Mouse (Mus musculus): ENCODE measurements around the gene A430033K04Rik. TPM values are rescaled to one million over a fixed set of nuclear protein-coding genes. Genes with fewer than 3 reads are reported as not detected.
A peak's percentile ranks its signal among the peaks of the same experiment; 100 is the strongest.

A430033K04Rik gene
- 2.6 and 2.7 TPM in 2 replicates for polyA plus RNA-seq (2015; fragmentation: Nextera tagmentation; extraction: Ambion mirVana)

DNA sequence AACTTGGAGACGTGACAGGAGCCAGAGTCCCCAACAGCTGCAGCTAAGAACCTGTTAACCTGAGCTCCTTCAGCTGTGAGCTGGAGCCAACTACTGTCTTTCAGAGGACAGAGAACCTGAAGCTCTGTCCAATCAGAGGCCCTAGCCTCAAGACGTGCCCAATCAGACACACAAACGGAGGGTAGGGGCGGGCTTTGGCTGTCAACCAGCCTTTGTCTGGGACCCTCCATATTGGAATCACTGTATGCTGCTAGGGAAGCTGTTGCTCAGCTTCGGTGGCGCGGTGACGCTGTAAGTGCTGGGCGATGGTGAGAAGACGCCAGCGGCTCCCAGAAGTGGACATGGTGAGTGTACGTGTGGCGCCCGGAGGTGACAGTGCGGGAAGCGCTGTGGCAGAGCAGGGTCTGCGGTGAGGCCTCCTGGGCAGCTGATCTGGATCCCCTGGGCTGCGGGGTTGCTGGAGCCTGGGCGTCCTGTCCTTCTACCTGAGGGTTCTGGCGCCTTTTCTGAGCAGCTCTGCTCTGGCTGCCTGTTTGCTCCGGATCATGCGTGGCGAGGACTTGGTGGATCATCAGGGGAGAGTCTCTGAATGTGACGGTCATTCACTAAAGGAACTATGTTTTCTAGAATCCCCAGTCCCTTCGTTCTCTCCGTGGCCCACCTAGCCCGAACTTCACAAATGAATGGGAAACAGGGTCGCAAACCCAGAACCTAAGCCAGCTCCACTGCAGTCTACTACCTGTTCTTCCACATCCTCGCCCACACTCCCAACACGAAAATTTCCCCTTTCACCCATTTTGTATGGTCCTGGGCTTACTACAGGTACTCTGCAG, at the start of gene A430033K04Rik:
TSS of gene A430033K04Rik (plus strand) at position 215 of the 833 bp plus-strand sequence.
- peaks cover 5% of the 10 kb centered on the region for H3K4me1 ChIP-seq (ENCODE audit: insufficient read depth)
- TF ChIP-seq EP300 (IDR thresholded peaks at IDR 0.05; ENCODE audit: low read depth) (no peak), CTCF (IDR thresholded peaks at IDR 0.05; ENCODE audit: low read depth) (no peak)
- ATAC-seq, result peak; percentile 84
- H3K27ac ChIP-seq (ENCODE audit: low read depth), result peak within 1 kb of the TSS; percentile 81
- peak within 1 kb of the TSS; percentile 89 for H3K9ac ChIP-seq (replicated peaks)
- peak within 1 kb of the TSS; percentile 83 for H3K4me3 ChIP-seq (ENCODE audit: low read depth, low read length)
- peaks cover 2% of the 10 kb centered on the region; the same call in 1 of the 2 replicates for H3K36me3 ChIP-seq (replicated peaks; ENCODE audit: insufficient read depth, low read length)
- no peaks in the 10 kb centered on the region for H3K9me3 ChIP-seq (ENCODE audit: low read length)
- no peaks in the 10 kb centered on the region for H3K27me3 ChIP-seq (ENCODE audit: insufficient read depth, low read length)
- under 1% methylated on average over 30 of the region's 30 CpGs for WGBS (ENCODE audit: insufficient replicate concordance)
- peak; percentile 92 for DNase-seq
- peak within 1 kb of the TSS; percentile 91 for H3K4me2 ChIP-seq (ENCODE audit: low read depth, low read length)

DNA sequence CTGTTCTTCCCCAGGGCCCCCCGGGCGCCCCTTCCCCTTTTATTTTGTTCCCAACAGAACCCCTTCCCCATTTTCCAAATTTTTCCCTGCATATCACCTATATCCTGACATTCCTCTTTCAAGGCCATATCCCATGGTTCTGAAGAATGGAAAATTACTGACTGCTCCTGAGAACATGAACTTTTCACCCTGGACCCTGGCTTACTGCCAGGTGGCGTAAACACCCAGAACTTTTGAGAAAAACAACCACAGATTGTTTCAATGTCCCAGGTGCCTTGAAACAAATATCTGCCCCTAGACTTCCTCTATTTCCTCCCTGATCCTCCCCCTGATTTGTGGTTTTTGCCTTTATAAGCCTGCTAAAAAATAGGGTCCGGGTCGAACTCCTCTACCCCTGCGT, 35.3 kb upstream of the A430033K04Rik start:
- H3K4me2 ChIP-seq (ENCODE audit: low read depth, low read length), result no peak overlapping the region
- DNase-seq (no peak), ATAC-seq (no peak)
- TF ChIP-seq CTCF (IDR thresholded peaks at IDR 0.05; ENCODE audit: low read depth), result no peak
- TF ChIP-seq EP300 (IDR thresholded peaks at IDR 0.05; ENCODE audit: low read depth), result no peak
- no peaks in the 10 kb centered on the region for H3K27me3 ChIP-seq (ENCODE audit: insufficient read depth, low read length)
- H3K4me3 ChIP-seq (ENCODE audit: low read depth, low read length), result no peak overlapping the region
- H3K27ac ChIP-seq (ENCODE audit: low read depth), result no peak overlapping the region
- H3K9ac ChIP-seq (replicated peaks), result no peak overlapping the region
- H3K4me1 ChIP-seq (ENCODE audit: insufficient read depth), result no peaks in the 10 kb centered on the region
- H3K36me3 ChIP-seq (replicated peaks; ENCODE audit: insufficient read depth, low read length), result no peaks in the 10 kb centered on the region
- peaks cover 3% of the 10 kb centered on the region; the same call in 1 of the 2 replicates for H3K9me3 ChIP-seq (ENCODE audit: low read length)
- 84% methylated on average over 6 of the region's 6 CpGs for WGBS (ENCODE audit: insufficient replicate concordance)

DNA sequence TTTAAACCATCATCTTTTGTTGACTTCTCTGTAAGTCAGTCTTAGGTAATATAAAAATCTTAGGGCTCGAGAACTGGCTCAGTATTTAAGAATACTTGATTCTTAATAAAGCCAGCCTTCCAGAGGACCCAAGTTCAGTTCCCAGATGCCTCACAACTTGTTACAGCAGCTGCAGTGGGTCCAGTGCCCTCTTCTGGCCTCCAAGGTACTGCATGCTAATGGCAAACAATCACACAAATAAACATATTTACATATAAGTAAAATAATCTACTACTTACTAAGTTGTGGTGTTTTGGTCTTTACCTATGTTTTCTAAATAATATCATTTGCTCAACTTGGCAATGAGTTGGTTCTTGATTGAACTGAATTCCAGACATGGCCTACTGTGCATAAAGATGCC, 4.3 kb upstream of the A430033K04Rik start:
- TF ChIP-seq CTCF (IDR thresholded peaks at IDR 0.05; ENCODE audit: low read depth) (peak; percentile 64), EP300 (IDR thresholded peaks at IDR 0.05; ENCODE audit: low read depth) (no peak)
- DNase-seq, result peak; percentile 22
- Histone ChIP-seq H3K4me1 (ENCODE audit: insufficient read depth) (no peaks in the 10 kb centered on the region; the same call in 1 of the 2 replicates), H3K4me2 (ENCODE audit: low read depth, low read length) (peak overlapping the region; percentile 74), H3K27me3 (ENCODE audit: insufficient read depth, low read length) (no peaks in the 10 kb centered on the region), H3K36me3 (replicated peaks; ENCODE audit: insufficient read depth, low read length) (peaks cover 36% of the 10 kb centered on the region), H3K27ac (ENCODE audit: low read depth) (no peak overlapping the region), H3K9ac (replicated peaks) (no peak overlapping the region), H3K9me3 (ENCODE audit: low read length) (peaks cover 25% of the 10 kb centered on the region), H3K4me3 (ENCODE audit: low read depth, low read length) (peak overlapping the region; percentile 96)
- 76% methylated on average over 1 of the region's 1 CpGs for WGBS (ENCODE audit: insufficient replicate concordance)
- no peak for ATAC-seq

DNA sequence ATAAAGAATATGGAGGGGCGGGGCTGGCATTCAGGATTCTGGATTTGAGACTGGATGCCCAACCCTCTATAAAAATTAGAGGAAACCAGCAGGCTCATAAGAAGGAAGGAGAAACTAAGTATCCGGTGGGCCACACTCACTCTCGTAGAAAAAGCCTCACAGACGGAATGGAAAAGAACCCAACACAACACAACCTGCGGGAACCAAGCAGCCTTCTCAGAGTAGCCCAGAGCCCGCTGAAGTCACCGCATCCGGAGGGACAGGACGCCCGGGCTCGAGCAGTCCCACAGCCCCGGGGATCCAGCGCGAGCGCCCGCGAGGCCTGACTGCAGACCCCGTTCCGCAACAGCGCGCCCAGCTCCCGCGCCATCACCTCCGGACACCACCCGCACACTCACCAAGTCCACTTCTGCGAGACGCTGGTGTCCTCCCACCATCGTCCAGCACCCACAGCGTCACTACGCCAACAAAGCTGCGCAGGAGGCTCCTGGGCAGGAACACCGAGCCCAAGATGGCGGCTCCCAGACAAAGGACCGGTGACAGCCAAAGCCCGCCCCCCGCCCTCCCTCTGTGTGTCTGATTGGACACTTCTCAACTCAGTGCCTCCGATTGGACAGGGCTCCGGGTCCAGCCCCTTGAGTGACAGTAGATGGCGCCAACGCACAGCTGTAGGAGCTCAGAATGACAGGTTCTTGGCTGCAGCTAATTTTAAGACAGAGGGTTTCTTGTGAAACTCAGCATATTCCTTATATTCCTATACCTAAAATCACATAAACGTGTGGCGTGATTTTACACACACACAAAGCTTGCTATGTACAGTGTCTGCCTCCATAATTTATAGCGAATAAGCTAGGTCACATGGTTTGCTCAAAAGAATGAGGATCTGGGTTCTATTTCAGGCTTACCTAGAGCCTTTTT, 3.2 kb upstream of the A430033K04Rik start, which contains the start of gene Zfp68:
TSS of gene Zfp68 (minus strand) at position 551 of the 918 bp plus-strand sequence.
- H3K4me3 ChIP-seq (ENCODE audit: low read depth, low read length), result peak within 1 kb of the TSS; percentile 96
- peak within 1 kb of the TSS; percentile 74 for H3K4me2 ChIP-seq (ENCODE audit: low read depth, low read length)
- H3K9me3 ChIP-seq (ENCODE audit: low read length), result peaks cover 18% of the 10 kb centered on the region
- TF ChIP-seq EP300 (IDR thresholded peaks at IDR 0.05; ENCODE audit: low read depth) (no peak), CTCF (IDR thresholded peaks at IDR 0.05; ENCODE audit: low read depth) (peak; percentile 72)
- H3K36me3 ChIP-seq (replicated peaks; ENCODE audit: insufficient read depth, low read length), result peaks cover 25% of the 10 kb centered on the region
- peak within 1 kb of the TSS; percentile 95 for H3K27ac ChIP-seq (ENCODE audit: low read depth)
- H3K4me1 ChIP-seq (ENCODE audit: insufficient read depth), result peaks cover 2% of the 10 kb centered on the region
- H3K27me3 ChIP-seq (ENCODE audit: insufficient read depth, low read length), result no peaks in the 10 kb centered on the region
- peak within 1 kb of the TSS; percentile 96 for H3K9ac ChIP-seq (replicated peaks)
- ATAC-seq, result peak; percentile 96
- WGBS (ENCODE audit: insufficient replicate concordance), result under 1% methylated on average over 43 of the region's 43 CpGs
- peak; percentile 95 for DNase-seq

DNA sequence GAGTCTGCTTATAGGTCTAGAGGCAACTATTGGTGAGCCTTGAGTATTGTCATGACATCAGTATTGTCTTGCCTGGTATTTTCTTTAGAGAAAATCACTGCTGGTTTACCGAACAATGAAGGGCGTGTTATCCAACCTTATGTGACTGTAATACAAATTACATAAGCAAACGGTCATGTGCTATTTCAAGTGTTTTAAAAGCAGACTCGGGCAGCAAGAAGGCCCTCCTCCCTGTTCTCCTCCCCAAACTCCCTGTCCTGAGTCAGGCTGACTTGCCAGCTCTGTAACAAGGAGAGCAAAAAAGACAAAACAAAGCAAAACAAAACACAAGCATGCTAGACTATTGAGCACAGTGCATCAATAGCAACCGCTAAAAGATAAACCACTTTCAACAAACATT, 1.8 kb upstream of the A430033K04Rik start:
- no peak for ATAC-seq
- TF ChIP-seq CTCF (IDR thresholded peaks at IDR 0.05; ENCODE audit: low read depth), result no peak
- no peak for TF ChIP-seq EP300 (IDR thresholded peaks at IDR 0.05; ENCODE audit: low read depth)

More for the DNA sequence above, 1.8 kb upstream of the A430033K04Rik start:
- H3K4me1 ChIP-seq (ENCODE audit: insufficient read depth), result peaks cover 5% of the 10 kb centered on the region
- no peak overlapping the region for H3K4me3 ChIP-seq (ENCODE audit: low read depth, low read length)
- H3K4me2 ChIP-seq (ENCODE audit: low read depth, low read length), result no peak overlapping the region
- DNase-seq, result no peak
- WGBS (ENCODE audit: insufficient replicate concordance), result 78% methylated on average over 5 of the region's 5 CpGs
- H3K9me3 ChIP-seq (ENCODE audit: low read length), result peaks cover 13% of the 10 kb centered on the region
- H3K9ac ChIP-seq (replicated peaks), result no peak overlapping the region
- no peak overlapping the region for H3K27ac ChIP-seq (ENCODE audit: low read depth)
- H3K27me3 ChIP-seq (ENCODE audit: insufficient read depth, low read length), result no peaks in the 10 kb centered on the region
- peaks cover 13% of the 10 kb centered on the region for H3K36me3 ChIP-seq (replicated peaks; ENCODE audit: insufficient read depth, low read length)
